Mouse (Mus musculus) lung, postnatal 0 days (tissue): ENCODE measurements around the gene Fam178b.

Experiments
- CTCF ChIP-seq: IDR thresholded peaks from 2 replicates; pipeline ENCODE4 v1.5.1; 2016; ENCODE audit warnings: antibody characterized with exemption, mild to moderate bottlenecking
- EP300 ChIP-seq: IDR thresholded peaks from 2 replicates; pipeline ENCODE4 v1.6.1; 2016; ENCODE audit warnings: antibody characterized with exemption, mild to moderate bottlenecking, control low read depth

- TF ChIP-seq CTCF, result peak; percentile 36
- TF ChIP-seq EP300, result no peak
Measured at GRCm38 (mm10) chr1:36595167-36595931, 87.6 kb downstream of the Fam178b start.
